Mouse (Mus musculus) kidney, adult 2 months (tissue): ENCODE results near the gene Sbk2.

ENCODE experiments used
- CTCF ChIP-seq: fragments of 200-500 bp; conservative IDR thresholded peaks from 2 replicates; pipeline ENCODE4 v1.5.1; 2011; ENCODE audit warnings: low read depth, mild to moderate bottlenecking, control low read depth, low read length, moderate library complexity, mixed read lengths; ENCODE audit not compliant: insufficient read depth, insufficient read length
- POLR2A ChIP-seq: fragments of 200-500 bp; IDR thresholded peaks from one replicate; pipeline ENCODE4 v1.6.1; 2011; ENCODE audit warnings: low read depth, low read length, control low read depth

GRCm38 (mm10) chr7:4926849-4927248 is 37.4 kb downstream of the Sbk2 start:
- TF ChIP-seq POLR2A (no peak), CTCF (no peak)
